Mouse (Mus musculus) olfactory bulb, adult 2 months (tissue): ENCODE measurements around the gene Ttll5.

Experiments
- CTCF ChIP-seq: fragments of 200-500 bp; IDR thresholded peaks from 2 replicates; pipeline ENCODE4 v1.5.1; 2012; ENCODE audit warnings: low read depth, mild to moderate bottlenecking, low read length, moderate library complexity; ENCODE audit not compliant: insufficient read depth
- POLR2A ChIP-seq: fragments of 200-500 bp; IDR thresholded peaks from 2 replicates; pipeline ENCODE4 v1.6.1; 2012; ENCODE audit warnings: mild to moderate bottlenecking, low read depth, low read length, moderate library complexity; ENCODE audit not compliant: insufficient read depth

DNA sequence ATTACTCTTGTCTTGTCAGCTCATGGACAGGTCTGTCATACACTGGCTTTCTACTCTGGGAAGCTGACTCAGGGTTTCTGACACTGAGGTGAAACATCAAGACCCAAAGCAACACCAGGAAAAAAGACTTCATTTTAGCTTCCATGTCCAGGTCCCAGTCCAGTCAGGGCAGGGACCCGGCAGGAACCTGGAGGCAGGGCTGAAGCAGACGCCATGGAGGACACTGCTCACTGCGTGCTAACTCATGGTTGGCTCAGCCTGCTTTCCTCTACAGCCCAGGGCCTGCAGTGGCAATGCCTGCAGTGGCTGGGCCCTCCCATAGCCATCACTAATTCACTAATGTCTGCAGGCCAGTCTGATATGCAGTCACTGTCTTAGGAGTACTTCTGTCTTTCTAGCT is 4.4 kb downstream of the Ttll5 start:
- TF ChIP-seq CTCF (no peak), POLR2A (no peak)
